Mouse (Mus musculus) heart, postnatal 0 days (tissue): ENCODE measurements around the gene Il1r2. TPM values are rescaled to one million over a fixed set of nuclear protein-coding genes. Genes with fewer than 3 reads are reported as not detected.

Source experiments
- ATAC-seq: fragments of 200-750 bp; cut with Nextera tagmentation; 2 replicates; pipeline ENCODE4 v1.8.0; 2017; ENCODE audit warnings: low read depth, moderate number of reproducible peaks, moderate library complexity; ENCODE audit not compliant: insufficient read depth
- DNase-seq: peaks from one replicate; pipeline ENCODE4 v3.0.0-alpha.2; 2016; ENCODE audit warnings: low spot score
- H3K27ac ChIP-seq: fragments of 300-500 bp; sonication (generic); 2 replicates; pipeline ENCODE4 v1.5.1; 2014; ENCODE audit warnings: low read depth, mild to moderate bottlenecking
- H3K27me3 ChIP-seq: fragments of 300-500 bp; sonication (generic); 2 replicates; pipeline ENCODE4 v1.6.1; 2014; ENCODE audit warnings: low read length, mixed read lengths; ENCODE audit not compliant: control insufficient read depth, insufficient read depth
- H3K36me3 ChIP-seq: fragments of 300-500 bp; sonication (generic); replicated peaks from 2 replicates; pipeline ENCODE4 v1.6.1; 2014; ENCODE audit warnings: low read length, mixed read lengths; ENCODE audit not compliant: control insufficient read depth, insufficient read depth
- H3K4me1 ChIP-seq: fragments of 300-500 bp; sonication (generic); 2 replicates; pipeline ENCODE4 v1.6.1; 2014; ENCODE audit warnings: antibody characterized with exemption; ENCODE audit not compliant: control insufficient read depth, insufficient read depth
- H3K4me2 ChIP-seq: fragments of 300-500 bp; sonication (generic); 2 replicates; pipeline ENCODE4 v1.6.1; 2014; ENCODE audit warnings: low read depth, mild to moderate bottlenecking, low read length, moderate library complexity
- H3K4me3 ChIP-seq: fragments of 300-500 bp; sonication (generic); 2 replicates; pipeline ENCODE4 v1.5.1; 2014; ENCODE audit warnings: low read depth, low read length
- H3K9ac ChIP-seq: fragments of 300-500 bp; sonication (generic); replicated peaks from 2 replicates; pipeline ENCODE4 v1.6.1; 2014; ENCODE audit warnings: low read depth, low read length, mixed read lengths
- H3K9me3 ChIP-seq: fragments of 300-500 bp; sonication (generic); replicated peaks from 2 replicates; pipeline ENCODE4 v1.6.1; 2016; ENCODE audit warnings: low read length; ENCODE audit not compliant: control insufficient read depth
- CTCF ChIP-seq: IDR thresholded peaks from 2 replicates; pipeline ENCODE4 v1.5.1; 2016; ENCODE audit warnings: antibody characterized with exemption, control low read depth, low read depth
- EP300 ChIP-seq: IDR thresholded peaks from 2 replicates; pipeline ENCODE4 v1.6.1; 2016; ENCODE audit warnings: antibody characterized with exemption, low read depth
- WGBS: fragments of 180-500 bp; shearing (Covaris S2); extraction: QIAGEN DNeasy Blood & Tissue Kit; methylation state at CpG from one replicate; pipeline ENCODE4 v1.1.7; 2014; 5-methylcytosine and 5-hydroxymethylcytosine counted together
- polyA plus RNA-seq: library from polyadenylated mRNA; unstranded; fragments of >200 nt; fragmentation: Nextera tagmentation; extraction: Ambion mirVana; gene quantifications from 2 replicates; pipeline ENCODE4 v1.2.1, GENCODE M21; 2015
- total RNA-seq: library from RNA; depleted of rRNA; stranded (reverse); fragments of >200 nt; gene quantifications from 2 replicates; pipeline ENCODE4 v1.2.3, GENCODE M21; 2014; ENCODE audit warnings: low replicate concordance

Gene Il1r2
- total and polyA plus RNA-seq, 2 experiments from 2014 or later = 0.15 to 1.1 TPM

DNA sequence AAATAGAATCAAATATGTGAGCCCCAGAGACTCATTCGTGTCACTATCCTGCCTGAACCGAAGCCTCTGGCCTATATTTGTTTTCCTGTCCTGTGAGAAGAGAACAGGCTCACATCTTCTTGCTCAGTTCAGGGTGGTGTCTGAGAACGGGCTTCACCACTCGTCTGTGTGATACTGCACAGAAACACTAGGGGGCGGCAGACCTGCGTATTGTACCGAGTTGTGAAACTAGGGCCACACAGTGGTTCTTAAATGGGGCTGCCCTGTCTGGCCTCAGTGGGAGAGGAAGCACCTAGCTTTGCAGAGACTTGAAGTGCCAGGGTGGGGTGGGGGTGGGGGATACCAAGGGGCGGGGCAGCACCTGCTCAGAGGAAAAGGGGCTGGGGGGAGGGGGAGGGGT lies 42.5 kb downstream of the Il1r2 start:
- Histone ChIP-seq H3K36me3 (no peaks in the 10 kb centered on the region), H3K9me3 (no peaks in the 10 kb centered on the region), H3K27ac (no peak overlapping the region), H3K9ac (no peak overlapping the region), H3K27me3 (no peaks in the 10 kb centered on the region), H3K4me2 (no peak overlapping the region), H3K4me3 (no peak overlapping the region), H3K4me1 (no peaks in the 10 kb centered on the region)
- DNase-seq (peak; percentile 79), ATAC-seq (peak; percentile 44; the same call in 1 of the 2 replicates)
- TF ChIP-seq EP300 (no peak), CTCF (peak; percentile 92)
- WGBS = 6% methylated on average over 8 of the region's 8 CpGs

DNA sequence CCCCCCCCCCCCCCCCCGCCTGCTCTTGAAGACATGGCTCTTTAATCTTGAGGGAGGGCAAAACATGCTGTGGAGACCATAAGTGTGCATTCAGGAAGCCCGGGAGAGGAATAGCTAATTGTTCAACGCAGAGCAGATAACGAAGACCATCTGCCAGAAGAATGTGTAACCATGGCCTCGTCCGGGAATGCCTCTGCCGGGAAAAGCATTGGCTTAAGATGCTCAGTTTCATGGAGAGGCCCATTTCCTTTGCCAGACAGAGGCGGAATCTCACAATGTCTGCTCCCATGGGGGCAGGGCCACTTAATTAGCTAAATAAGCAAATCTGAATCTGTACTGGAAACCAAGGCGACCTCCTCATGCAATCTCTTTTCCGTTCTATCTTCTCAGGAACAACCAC lies 43.7 kb downstream of the Il1r2 start:
- Histone ChIP-seq H3K9me3 (no peaks in the 10 kb centered on the region), H3K27me3 (no peaks in the 10 kb centered on the region), H3K36me3 (no peaks in the 10 kb centered on the region), H3K4me3 (no peak overlapping the region), H3K27ac (no peak overlapping the region), H3K9ac (no peak overlapping the region), H3K4me2 (no peak overlapping the region), H3K4me1 (no peaks in the 10 kb centered on the region)
- 41% methylated on average over 9 of the region's 10 CpGs for WGBS
- TF ChIP-seq CTCF (no peak), EP300 (no peak)
- ATAC-seq (peak; percentile 44; the same call in 1 of the 2 replicates), DNase-seq (peak; percentile 26)

DNA sequence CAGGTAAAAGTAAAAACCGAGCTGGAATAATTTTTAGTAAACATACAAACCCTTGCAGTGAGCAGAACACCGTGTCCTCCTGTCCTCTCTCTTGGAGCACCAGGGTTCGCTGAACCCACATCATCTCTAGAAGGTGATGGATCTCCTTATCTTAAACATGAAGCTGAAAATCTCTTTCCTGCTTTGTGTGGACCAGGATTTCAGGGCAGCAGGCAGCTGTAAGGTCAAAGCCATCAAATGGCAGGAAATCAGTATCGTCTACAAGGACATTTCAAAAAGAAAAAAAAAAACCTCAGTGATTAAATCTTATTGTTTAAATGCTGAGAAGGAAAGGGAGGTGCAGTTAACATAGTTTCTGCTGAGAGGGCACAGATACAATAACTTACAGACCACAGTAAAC lies 50.4 kb downstream of the Il1r2 start:
- DNase-seq (no peak), ATAC-seq (no peak)
- TF ChIP-seq EP300 (peak; percentile 58; the same call in 1 of the 2 replicates), CTCF (no peak)
- Histone ChIP-seq H3K4me3 (no peak overlapping the region), H3K27me3 (no peaks in the 10 kb centered on the region), H3K4me1 (peaks cover 5% of the 10 kb centered on the region; the same call in 1 of the 2 replicates), H3K9ac (no peak overlapping the region), H3K27ac (no peak overlapping the region), H3K36me3 (no peaks in the 10 kb centered on the region), H3K9me3 (no peaks in the 10 kb centered on the region), H3K4me2 (no peak overlapping the region)
- WGBS = 54% methylated on average over 4 of the region's 4 CpGs

DNA sequence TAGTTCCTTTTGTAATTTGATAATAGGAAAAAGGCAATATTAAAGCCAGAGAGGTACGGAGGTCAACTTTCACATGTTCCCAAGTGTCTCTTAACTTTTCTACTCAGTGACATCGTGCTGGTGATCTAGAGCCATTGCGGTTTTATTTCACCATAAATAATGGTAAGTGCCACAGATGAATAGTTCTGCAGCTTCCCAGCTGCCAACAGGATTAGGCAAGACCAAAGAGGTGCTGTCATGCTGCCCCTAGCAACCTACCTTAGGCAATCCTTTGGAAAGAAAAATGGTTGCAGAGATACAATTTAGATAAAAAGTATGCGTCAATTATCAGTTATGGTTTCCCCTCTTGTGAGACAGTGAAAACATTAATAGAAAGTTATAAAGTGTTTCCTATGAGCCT lies 54.6 kb downstream of the Il1r2 start:
- H3K27me3 ChIP-seq = 0 out of 2 replicates have a peak, but pooled peaks cover under 1% of the 10 kb centered on the region
- H3K4me1 ChIP-seq = peaks cover 5% of the 10 kb centered on the region; the same call in 1 of the 2 replicates
- no peak overlapping the region for H3K4me3 ChIP-seq
- H3K27ac ChIP-seq = no peak overlapping the region
- no peak overlapping the region for H3K4me2 ChIP-seq
- H3K9me3 ChIP-seq = no peaks in the 10 kb centered on the region
- no peaks in the 10 kb centered on the region for H3K36me3 ChIP-seq
- ATAC-seq (no peak), DNase-seq (no peak)
- no peak overlapping the region for H3K9ac ChIP-seq
- 85% methylated on average over 4 of the region's 4 CpGs for WGBS
- no peak for TF ChIP-seq CTCF
- TF ChIP-seq EP300 = no peak

DNA sequence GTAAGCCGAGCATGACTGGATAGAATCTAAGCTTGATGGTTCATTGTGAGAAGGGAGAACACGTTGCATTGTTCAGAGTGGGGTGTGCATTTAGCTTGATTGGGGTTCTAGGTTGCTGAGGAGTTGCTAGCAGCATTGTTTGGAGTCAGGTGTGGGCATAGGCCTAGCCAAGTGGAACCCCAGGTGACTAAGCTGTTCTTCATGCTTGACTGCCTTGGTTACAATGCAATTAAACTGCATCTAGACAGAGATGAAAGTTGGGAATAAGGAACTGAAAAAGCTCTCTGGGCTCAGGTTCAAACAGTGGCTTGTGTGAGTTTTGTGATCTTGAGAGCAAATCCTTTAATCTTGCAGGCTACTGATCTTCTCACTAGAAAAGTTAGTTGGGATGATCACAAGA lies 55.4 kb downstream of the Il1r2 start:
- H3K36me3 ChIP-seq = no peaks in the 10 kb centered on the region
- H3K4me1 ChIP-seq = peaks cover 5% of the 10 kb centered on the region; the same call in 1 of the 2 replicates
- no peak for TF ChIP-seq CTCF
- no peak for TF ChIP-seq EP300
- no peak overlapping the region for H3K4me2 ChIP-seq
- no peak overlapping the region for H3K9ac ChIP-seq
- ATAC-seq (no peak), DNase-seq (no peak)
- 72% methylated on average over 2 of the region's 2 CpGs for WGBS
- no peak overlapping the region for H3K4me3 ChIP-seq
- H3K27me3 ChIP-seq = 0 out of 2 replicates have a peak, but pooled peaks cover 3% of the 10 kb centered on the region
- no peaks in the 10 kb centered on the region for H3K9me3 ChIP-seq
- H3K27ac ChIP-seq = no peak overlapping the region

DNA sequence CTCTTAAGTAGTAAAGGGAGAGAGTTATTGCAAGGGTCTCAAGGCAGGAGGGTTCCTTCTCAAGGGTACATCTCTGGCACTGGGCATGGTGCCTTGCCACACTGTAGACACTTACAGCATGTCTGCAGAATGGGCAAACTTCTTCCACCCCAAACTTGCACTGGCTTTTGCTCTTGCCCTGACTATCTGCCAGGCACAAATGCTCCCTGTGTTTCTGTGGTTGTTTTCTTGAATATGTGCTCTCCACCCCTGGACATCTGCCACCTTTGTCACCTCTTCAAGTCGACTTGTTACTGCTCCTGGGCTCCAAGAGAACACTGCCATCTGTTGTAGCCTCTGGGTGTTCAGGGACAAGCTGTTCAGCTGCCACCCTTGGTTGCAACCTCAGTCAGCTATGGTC lies 57.8 kb downstream of the Il1r2 start:
- TF ChIP-seq EP300 = no peak
- no peak for TF ChIP-seq CTCF
- DNase-seq = no peak
- H3K4me2 ChIP-seq = no peak overlapping the region

More for the DNA sequence above, 57.8 kb downstream of the Il1r2 start:
- 14% methylated on average over 1 of the region's 1 CpGs for WGBS
- Histone ChIP-seq H3K36me3 (no peaks in the 10 kb centered on the region), H3K9me3 (no peaks in the 10 kb centered on the region), H3K4me3 (no peak overlapping the region), H3K27ac (no peak overlapping the region), H3K9ac (no peak overlapping the region), H3K4me1 (no peaks in the 10 kb centered on the region), H3K27me3 (0 out of 2 replicates have a peak, but pooled peaks cover 3% of the 10 kb centered on the region)
- no peak for ATAC-seq
